Mouse (Mus musculus) MEL (cell line): ENCODE results near the gene Tnfaip1. TPM values are rescaled to one million over a fixed set of nuclear protein-coding genes. Genes with fewer than 3 reads are reported as not detected.
A peak's percentile ranks its signal among the peaks of the same experiment; 100 is the strongest.

Experiments
- DNase-seq: peaks from one replicate; pipeline ENCODE4 v3.0.0; 2011; ENCODE audit warnings: low read depth, low spot score
- H3K27ac ChIP-seq: 2 replicates; pipeline ENCODE4 v1.5.1; 2012; ENCODE audit warnings: low read depth, mild to moderate bottlenecking, control low read depth, low read length, moderate library complexity; ENCODE audit not compliant: control insufficient read depth
- H3K27me3 ChIP-seq, 2 experiments: fragments of 150-350 bp in 1 of 2; sonication (generic) in 1 of 2; 2 replicates each; pipeline ENCODE4 v1.6.1; 2012; ENCODE audit warnings: low read length in 2 of 2, mild to moderate bottlenecking in 2 of 2, improper control_type of control experiment in 1 of 2, moderate library complexity in 1 of 2; ENCODE audit not compliant: insufficient read depth in 2 of 2, control insufficient read depth in 1 of 2
- H3K36me3 ChIP-seq, 2 experiments: 2 replicates each; pipeline ENCODE4 v1.6.1; 2012 to 2014; ENCODE audit warnings: low read length in 2 of 2, improper control_type of control experiment in 1 of 2, inconsistent platforms in 1 of 2, mild to moderate bottlenecking in 1 of 2; ENCODE audit not compliant: insufficient read depth in 2 of 2, control insufficient read depth in 1 of 2
- H3K4me1 ChIP-seq, 2 experiments: fragments of 150-350 bp in 1 of 2; sonication (generic) in 1 of 2; 2 replicates each; pipeline ENCODE4 v1.6.1; 2012; ENCODE audit warnings: low read length in 2 of 2, improper control_type of control experiment in 1 of 2, mild to moderate bottlenecking in 1 of 2; ENCODE audit not compliant: insufficient read depth in 2 of 2, control insufficient read depth in 1 of 2
- H3K4me3 ChIP-seq, 2 experiments: fragments of 150-350 bp in 1 of 2; sonication (generic) in 1 of 2; 2 replicates each; pipeline ENCODE4 v1.5.1; 2012; ENCODE audit warnings: low read depth in 2 of 2, low read length in 2 of 2, mild to moderate bottlenecking in 2 of 2, moderate library complexity in 2 of 2, control low read depth in 1 of 2, improper control_type of control experiment in 1 of 2; ENCODE audit not compliant: control insufficient read depth in 1 of 2, insufficient read depth in 1 of 2
- H3K79me2 ChIP-seq: 2 replicates; pipeline ENCODE4 v1.6.1; 2012; ENCODE audit warnings: mild to moderate bottlenecking, low read length, moderate library complexity; ENCODE audit not compliant: control insufficient read depth, poor library complexity, insufficient read depth
- H3K9ac ChIP-seq: 2 replicates; pipeline ENCODE4 v1.6.1; 2012; ENCODE audit warnings: low read depth, mild to moderate bottlenecking, control low read depth, low read length, moderate library complexity; ENCODE audit not compliant: control insufficient read depth, poor library complexity, severe bottlenecking
- H3K9me3 ChIP-seq: fragments of 150-350 bp; sonication (generic); replicated peaks from 2 replicates; pipeline ENCODE4 v1.6.1; 2012; ENCODE audit warnings: mild to moderate bottlenecking, low read length, improper control_type of control experiment, moderate library complexity; ENCODE audit not compliant: insufficient read depth
- BHLHE40 ChIP-seq: IDR thresholded peaks from 2 replicates; pipeline ENCODE4 v1.6.1; 2012; ENCODE audit warnings: low read depth, mild to moderate bottlenecking, inconsistent platforms, low read length, improper control_type of control experiment, borderline replicate concordance
- CHD1 ChIP-seq: IDR thresholded peaks from 2 replicates; pipeline ENCODE4 v1.6.1; 2012; ENCODE audit warnings: low read depth, mild to moderate bottlenecking, inconsistent platforms, low read length, improper control_type of control experiment
- CHD2 ChIP-seq: IDR thresholded peaks from 2 replicates; pipeline ENCODE4 v1.6.1; 2011; ENCODE audit warnings: low read length, improper control_type of control experiment
- CTCF ChIP-seq, 3 experiments: IDR thresholded peaks in 2 of 3; conservative IDR thresholded peaks in 1 of 3; 2 replicates each; pipeline ENCODE4 v1.5.1; 2011 to 2012; ENCODE audit warnings: low read length in 3 of 3, low read depth in 2 of 3, mild to moderate bottlenecking in 2 of 3, improper control_type of control experiment in 1 of 3, inconsistent platforms in 1 of 3, mixed read lengths in 1 of 3, moderate library complexity in 1 of 3; ENCODE audit not compliant: control insufficient read depth in 1 of 3, insufficient read depth in 1 of 3, poor library complexity in 1 of 3, severe bottlenecking in 1 of 3
- E2F4 ChIP-seq: IDR thresholded peaks from 2 replicates; pipeline ENCODE4 v1.6.1; 2011; ENCODE audit warnings: low read depth, low read length, improper control_type of control experiment, borderline replicate concordance
- ELF1 ChIP-seq: IDR thresholded peaks from 2 replicates; pipeline ENCODE4 v1.6.1; 2014; ENCODE audit warnings: low read depth, mild to moderate bottlenecking, inconsistent platforms, low read length, improper control_type of control experiment, moderate library complexity
- EP300 ChIP-seq, 2 experiments: IDR thresholded peaks; 2 replicates each; pipeline ENCODE4 v1.6.1; 2011; ENCODE audit warnings: improper control_type of control experiment in 2 of 2, low read length in 2 of 2, low read depth in 1 of 2, mild to moderate bottlenecking in 1 of 2
- GABPA ChIP-seq: IDR thresholded peaks from 2 replicates; pipeline ENCODE4 v1.6.1; 2012; ENCODE audit warnings: low read depth, mild to moderate bottlenecking, inconsistent platforms, low read length, improper control_type of control experiment, moderate library complexity
- GATA1 ChIP-seq: IDR thresholded peaks from 2 replicates; pipeline ENCODE4 v1.6.1; 2011; ENCODE audit warnings: low read depth, low read length, improper control_type of control experiment
- HCFC1 ChIP-seq: IDR thresholded peaks from 2 replicates; pipeline ENCODE4 v1.6.1; 2012; ENCODE audit warnings: low read depth, mild to moderate bottlenecking, inconsistent platforms, low read length, improper control_type of control experiment, moderate library complexity
- JUND ChIP-seq: IDR thresholded peaks from 2 replicates; pipeline ENCODE4 v1.6.1; 2011; ENCODE audit warnings: low read depth, mild to moderate bottlenecking, improper control_type of control experiment, low read length
- KAT2A ChIP-seq: conservative IDR thresholded peaks from 2 replicates; pipeline ENCODE4 v1.6.1; 2012; ENCODE audit warnings: low read depth, low read length, improper control_type of control experiment, inconsistent platforms
- MAFK ChIP-seq: IDR thresholded peaks from 2 replicates; pipeline ENCODE4 v1.6.1; 2011; ENCODE audit warnings: low read depth, mild to moderate bottlenecking, low read length, improper control_type of control experiment, borderline replicate concordance
- MAX ChIP-seq: IDR thresholded peaks from 2 replicates; pipeline ENCODE4 v1.6.1; 2011; ENCODE audit warnings: low read length, improper control_type of control experiment
- MAZ ChIP-seq: IDR thresholded peaks from 2 replicates; pipeline ENCODE4 v1.6.1; 2012; ENCODE audit warnings: low read depth, mild to moderate bottlenecking, inconsistent platforms, low read length, improper control_type of control experiment
- MEF2A ChIP-seq: IDR thresholded peaks from 2 replicates; pipeline ENCODE4 v1.6.1; 2014; ENCODE audit warnings: low read depth, mild to moderate bottlenecking, inconsistent platforms, low read length, improper control_type of control experiment; ENCODE audit not compliant: poor library complexity, insufficient replicate concordance, severe bottlenecking; ENCODE audit errors: extremely low read depth
- MXI1 ChIP-seq: IDR thresholded peaks from 2 replicates; pipeline ENCODE4 v1.6.1; 2011; ENCODE audit warnings: mild to moderate bottlenecking, low read depth, low read length, improper control_type of control experiment
- NRF1 ChIP-seq: IDR thresholded peaks from 2 replicates; pipeline ENCODE4 v1.6.1; 2014; ENCODE audit warnings: low read depth, mild to moderate bottlenecking, inconsistent platforms, low read length, improper control_type of control experiment, moderate library complexity; ENCODE audit not compliant: poor library complexity, insufficient read depth, severe bottlenecking
- POLR2A ChIP-seq, 2 experiments: IDR thresholded peaks; 2 replicates each; pipeline ENCODE4 v1.6.1; 2011 to 2012; ENCODE audit warnings: low read length in 2 of 2, mild to moderate bottlenecking in 2 of 2, control low read depth in 1 of 2, improper control_type of control experiment in 1 of 2, low read depth in 1 of 2, moderate library complexity in 1 of 2; ENCODE audit not compliant: control insufficient read depth in 1 of 2, insufficient read depth in 1 of 2, poor library complexity in 1 of 2
- POLR2AphosphoS2 ChIP-seq: IDR thresholded peaks from 2 replicates; pipeline ENCODE4 v1.6.1; 2011; ENCODE audit warnings: low read length, improper control_type of control experiment
- POLR2AphosphoS5 ChIP-seq: IDR thresholded peaks from 2 replicates; pipeline ENCODE4 v1.6.1; 2012; ENCODE audit warnings: low read depth, borderline replicate concordance, mild to moderate bottlenecking, inconsistent platforms, low read length, moderate library complexity, mixed read lengths
- RAD21 ChIP-seq: IDR thresholded peaks from 2 replicates; pipeline ENCODE4 v1.6.1; 2011; ENCODE audit warnings: mild to moderate bottlenecking, low read depth, low read length, improper control_type of control experiment
- RCOR1 ChIP-seq: IDR thresholded peaks from 2 replicates; pipeline ENCODE4 v1.6.1; 2012; ENCODE audit warnings: low read depth, mild to moderate bottlenecking, inconsistent platforms, low read length, improper control_type of control experiment
- SIN3A ChIP-seq: IDR thresholded peaks from 2 replicates; pipeline ENCODE4 v1.6.1; 2012; ENCODE audit warnings: low read length, improper control_type of control experiment, inconsistent platforms
- SMC3 ChIP-seq: IDR thresholded peaks from 2 replicates; pipeline ENCODE4 v1.6.1; 2011; ENCODE audit warnings: low read depth, low read length, improper control_type of control experiment
- TAL1 ChIP-seq: IDR thresholded peaks from 2 replicates; pipeline ENCODE4 v1.6.1; 2012; ENCODE audit warnings: mild to moderate bottlenecking, inconsistent platforms, low read length, moderate library complexity, mixed read lengths
- TBP ChIP-seq: IDR thresholded peaks from 2 replicates; pipeline ENCODE4 v1.8.0; 2011; ENCODE audit warnings: low read depth, low read length, improper control_type of control experiment
- TCF12 ChIP-seq: IDR thresholded peaks from 2 replicates; pipeline ENCODE4 v1.6.1; 2014; ENCODE audit warnings: low read depth, mild to moderate bottlenecking, inconsistent platforms, low read length, improper control_type of control experiment, moderate library complexity
- UBTF ChIP-seq: IDR thresholded peaks from 2 replicates; pipeline ENCODE4 v1.6.1; 2012; ENCODE audit warnings: low read depth, mild to moderate bottlenecking, inconsistent platforms, low read length, improper control_type of control experiment, moderate library complexity, borderline replicate concordance; ENCODE audit not compliant: insufficient read depth
- USF1 ChIP-seq: IDR thresholded peaks from 2 replicates; pipeline ENCODE4 v1.6.1; 2014; ENCODE audit warnings: low read depth, mild to moderate bottlenecking, inconsistent platforms, low read length, improper control_type of control experiment, moderate library complexity
- USF2 ChIP-seq, 2 experiments: IDR thresholded peaks; 2 replicates each; pipeline ENCODE4 v1.6.1; 2011 to 2012; ENCODE audit warnings: improper control_type of control experiment in 2 of 2, low read length in 2 of 2, borderline replicate concordance in 1 of 2, inconsistent platforms in 1 of 2, low read depth in 1 of 2, mild to moderate bottlenecking in 1 of 2; ENCODE audit not compliant: insufficient read depth in 1 of 2
- ZKSCAN1 ChIP-seq: IDR thresholded peaks from 2 replicates; pipeline ENCODE4 v1.6.1; 2012; ENCODE audit warnings: low read depth, mild to moderate bottlenecking, inconsistent platforms, low read length, improper control_type of control experiment, moderate library complexity
- ZMIZ1 ChIP-seq: IDR thresholded peaks from 2 replicates; pipeline ENCODE4 v1.6.1; 2012; ENCODE audit warnings: low read depth, mild to moderate bottlenecking, inconsistent platforms, low read length, improper control_type of control experiment, moderate library complexity
- ZNF384 ChIP-seq: IDR thresholded peaks from 2 replicates; pipeline ENCODE4 v1.6.1; 2012; ENCODE audit warnings: low read depth, mild to moderate bottlenecking, inconsistent platforms, low read length, improper control_type of control experiment
- polyA plus RNA-seq, 2 experiments: library from polyadenylated mRNA; stranded (reverse) in 1 of 2; unstranded in 1 of 2; fragments of >175 nt in 1 of 2; fragments of >200 nt in 1 of 2; gene quantifications; 2 replicates each; pipeline versions ENCODE4 v1.2.1 to v1.2.4; 2012; ENCODE audit warnings: low replicate concordance in 2 of 2, low read depth in 1 of 2; ENCODE audit not compliant: insufficient read length in 2 of 2, insufficient read depth in 1 of 2, missing spikeins in 1 of 2
- total RNA-seq: library from RNA; depleted of rRNA; stranded (reverse); fragments of 300-350 nt; gene quantifications from 2 replicates; pipeline ENCODE4 v1.2.3, GENCODE M21; 2012

Tnfaip1 gene
- total and polyA plus RNA-seq, 3 experiments, result 3.9 to 7.4 TPM; not detected in 1

DNA sequence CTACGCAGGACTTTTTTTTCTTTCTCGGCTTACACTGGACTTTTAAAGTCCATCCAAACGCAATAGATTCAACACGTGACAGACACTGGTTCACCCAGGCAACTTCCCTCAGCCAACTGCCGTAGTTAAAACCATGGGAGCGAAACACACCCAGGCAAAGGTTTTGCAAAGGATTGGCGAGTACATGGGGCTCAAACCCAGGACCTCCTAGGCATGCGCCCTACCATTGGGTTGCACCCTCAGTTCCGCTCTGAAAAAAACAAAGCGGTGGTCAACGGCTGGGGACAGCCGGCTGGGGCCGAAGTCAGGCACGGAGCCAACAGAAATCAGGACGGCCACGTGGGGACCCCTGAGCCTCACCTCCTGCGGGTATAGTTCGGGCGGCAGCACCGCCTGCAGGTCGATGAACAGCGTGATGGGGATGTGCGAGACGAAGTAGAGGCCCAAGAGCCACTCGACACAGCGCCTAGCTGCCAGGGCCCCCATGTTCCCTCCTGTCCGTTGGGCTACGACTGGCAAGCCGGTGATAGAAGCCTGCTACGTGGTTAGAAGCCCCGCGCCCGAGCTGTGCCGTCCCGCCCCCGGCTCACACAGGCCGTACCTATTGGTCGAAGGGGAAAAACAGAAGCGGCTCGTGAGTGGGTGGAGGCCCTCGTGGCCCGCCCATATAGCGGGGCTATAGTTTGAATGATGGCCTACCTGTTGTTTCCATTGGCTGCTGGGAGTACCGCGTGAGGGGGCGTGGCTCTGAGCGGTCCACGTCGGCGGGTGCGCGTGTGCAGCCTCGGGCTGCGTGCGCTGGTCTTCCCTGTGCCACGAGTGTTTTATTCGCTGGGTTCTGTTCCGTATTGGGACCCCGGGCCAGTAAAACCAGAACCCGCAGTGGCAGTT lies 14.3 kb upstream of the Tnfaip1 start, which contains the start of gene Tmem97:
Gene Tmem97 (minus strand): TSS at position 610 of the 891 bp plus-strand sequence.
- Histone ChIP-seq H3K27me3 (no peaks in the 10 kb centered on the region), H3K9me3 (no peaks in the 10 kb centered on the region), H3K36me3 (peaks cover 0 to 35% of the 10 kb centered on the region in 2 experiments; a peak in 3 of 4 replicates), H3K4me3 (peak within 1 kb of the TSS; percentile 66 to 99), H3K9ac (peak within 1 kb of the TSS; percentile 66), H3K4me1 (peaks cover 29 to 34% of the 10 kb centered on the region in 2 experiments), H3K27ac (peak within 1 kb of the TSS; percentile 45), H3K79me2 (peaks cover 37% of the 10 kb centered on the region)
- peak; percentile 100 for DNase-seq
- TF ChIP-seq POLR2AphosphoS2, result peak; percentile 90
- TF ChIP-seq SIN3A, result peak; percentile 91
- TF ChIP-seq KAT2A, result peak; percentile 53
- no peak for TF ChIP-seq GATA1
- no peak for TF ChIP-seq GABPA
- TF ChIP-seq USF2 (IDR thresholded peaks at IDR 0.05; ENCODE audit: borderline replicate concordance in 1 of 2, insufficient read depth in 1 of 2, low read depth in 1 of 2, low read length in 2 of 2), result peak in 1 of 2 experiments; percentile 61; a peak in 1 of 4 replicates
- TF ChIP-seq MAX, result peak; percentile 94
- TF ChIP-seq BHLHE40, result peak; percentile 80
- no peak for TF ChIP-seq UBTF
- TF ChIP-seq JUND, result no peak
- TF ChIP-seq SMC3, result no peak
- no peak for TF ChIP-seq MEF2A
- TF ChIP-seq USF1, result peak; percentile 91
- peak; percentile 94 for TF ChIP-seq ZMIZ1
- TF ChIP-seq ZNF384, result peak; percentile 46
- TF ChIP-seq MXI1, result peak; percentile 95
- TF ChIP-seq RCOR1, result no peak
- TF ChIP-seq MAFK, result no peak
- TF ChIP-seq TCF12, result peak; percentile 70
- TF ChIP-seq MAZ, result peak; percentile 18; the same call in 1 of the 2 replicates
- TF ChIP-seq ZKSCAN1, result no peak
- TF ChIP-seq E2F4, result 0 out of 2 replicates have a peak, but pooled peaks have one; percentile 72
- TF ChIP-seq ELF1, result 0 out of 2 replicates have a peak, but pooled peaks have one; percentile 19
- peak; percentile 77 for TF ChIP-seq NRF1
- no peak; the same call in 1 of the 2 replicates for TF ChIP-seq RAD21
- TF ChIP-seq CTCF (IDR thresholded peaks at IDR 0.05 in 2 of 3, conservative IDR thresholded peaks at IDR 0.05 in 1 of 3; ENCODE audit: control insufficient read depth in 1 of 3, insufficient read depth in 1 of 3, low read depth in 2 of 3, low read length in 3 of 3, poor library complexity in 1 of 3, severe bottlenecking in 1 of 3), result no peak
- TF ChIP-seq HCFC1, result peak; percentile 79
- no peak for TF ChIP-seq TAL1
- TF ChIP-seq CHD2, result peak; percentile 85
- TF ChIP-seq EP300 (IDR thresholded peaks at IDR 0.05; ENCODE audit: low read depth in 1 of 2, low read length in 2 of 2), result peak in 1 of 2 experiments; percentile 18; a peak in 2 of 4 replicates
- peak; percentile 74 to 98 for TF ChIP-seq POLR2A (IDR thresholded peaks at IDR 0.05; ENCODE audit: control insufficient read depth in 1 of 2, insufficient read depth in 1 of 2, low read depth in 1 of 2, low read length in 2 of 2, poor library complexity in 1 of 2)
- TF ChIP-seq CHD1, result peak; percentile 1
- peak; percentile 89 for TF ChIP-seq TBP
- 0 out of 2 replicates have a peak, but pooled peaks have one; percentile 48 for TF ChIP-seq POLR2AphosphoS5
